Mouse (Mus musculus) forebrain, embryonic 14.5 days (tissue): ENCODE measurements at regions not wholly inside any gene's neighbourhood (a gene's known extent, or its start where the extent isn't known, plus 50 kb on each side); places are given as distances from the start of the nearest gene placed in this dataset.
A peak's percentile ranks its signal among the peaks of the same experiment; 100 is the strongest.

Experiments
- ATAC-seq: fragments of 200-750 bp; cut with Nextera tagmentation; 2 replicates; pipeline ENCODE4 v1.8.0; 2017; ENCODE audit warnings: mild to moderate bottlenecking, moderate library complexity
- DNase-seq: peaks from one replicate; pipeline ENCODE4 v3.0.0-alpha.2; 2015; ENCODE audit warnings: low spot score
- H3K27ac ChIP-seq: fragments of 300-500 bp; sonication (generic); 2 replicates; pipeline ENCODE4 v1.5.1; 2014; ENCODE audit warnings: low read depth, mild to moderate bottlenecking, control low read depth, low read length, moderate library complexity
- H3K27me3 ChIP-seq: fragments of 300-500 bp; sonication (generic); replicated peaks from 2 replicates; pipeline ENCODE4 v1.6.1; 2014; ENCODE audit warnings: low read length, control low read depth, mixed read lengths; ENCODE audit not compliant: control insufficient read depth, insufficient read depth
- H3K36me3 ChIP-seq: fragments of 300-500 bp; sonication (generic); 2 replicates; pipeline ENCODE4 v1.6.1; 2014; ENCODE audit warnings: low read length, control low read depth; ENCODE audit not compliant: control insufficient read depth, insufficient read depth
- H3K4me1 ChIP-seq: fragments of 300-500 bp; sonication (generic); 2 replicates; pipeline ENCODE4 v1.6.1; 2014; ENCODE audit warnings: antibody characterized with exemption, low read length, control low read depth; ENCODE audit not compliant: control insufficient read depth, insufficient read depth
- H3K4me2 ChIP-seq: fragments of 300-500 bp; sonication (generic); 2 replicates; pipeline ENCODE4 v1.6.1; 2014; ENCODE audit warnings: mild to moderate bottlenecking, control low read depth, low read length
- H3K4me3 ChIP-seq: fragments of 300-500 bp; sonication (generic); 2 replicates; pipeline ENCODE4 v1.5.1; 2014; ENCODE audit warnings: low read depth, low read length, control low read depth
- H3K9ac ChIP-seq: fragments of 300-500 bp; sonication (generic); 2 replicates; pipeline ENCODE4 v1.6.1; 2014; ENCODE audit warnings: mild to moderate bottlenecking, low read length, control low read depth, moderate library complexity
- H3K9me3 ChIP-seq: fragments of 300-500 bp; sonication (generic); replicated peaks from 2 replicates; pipeline ENCODE4 v1.6.1; 2016; ENCODE audit warnings: low read length, control low read depth, mixed read lengths; ENCODE audit not compliant: control insufficient read depth
- WGBS: fragments of 180-500 bp; shearing (Covaris S2); extraction: QIAGEN DNeasy Blood & Tissue Kit; methylation state at CpG from one replicate; pipeline ENCODE4 v1.1.7; 2014; 5-methylcytosine and 5-hydroxymethylcytosine counted together

GRCm38 (mm10) chr6:74121136-74121535 is 651.7 kb upstream of the 4931417E11Rik start:
- DNase-seq (peak; percentile 17), ATAC-seq (no peak)
- H3K4me2 ChIP-seq = no peak overlapping the region
- H3K4me1 ChIP-seq = no peaks in the 10 kb centered on the region
- 78% methylated on average over 1 of the region's 1 CpGs for WGBS
- no peak overlapping the region for H3K4me3 ChIP-seq
- no peak overlapping the region for H3K27ac ChIP-seq
- no peaks in the 10 kb centered on the region for H3K9me3 ChIP-seq
- H3K27me3 ChIP-seq = no peaks in the 10 kb centered on the region
- H3K36me3 ChIP-seq = no peaks in the 10 kb centered on the region
- no peak overlapping the region for H3K9ac ChIP-seq
